14 mouse cellular contexts compared by ENCODE assay signal in the genomic region with DNA sequence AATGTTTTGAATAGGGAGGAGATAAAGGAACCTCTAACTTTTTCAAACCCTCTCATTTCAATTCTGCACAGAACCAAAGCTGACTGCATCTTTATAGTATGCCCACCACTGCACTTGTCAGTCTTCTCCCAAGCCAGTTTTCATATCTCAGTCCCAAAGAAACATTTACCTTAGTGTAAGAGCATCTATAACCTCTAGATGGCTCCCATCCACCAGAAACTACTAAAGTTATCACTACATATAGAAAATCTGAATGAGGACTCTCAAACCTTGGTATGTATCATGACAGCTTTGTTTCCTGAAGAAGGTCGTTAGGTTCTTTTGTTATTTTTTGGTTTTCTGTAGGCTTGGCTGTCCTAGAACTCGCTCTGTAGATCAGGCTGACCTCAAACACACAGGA. TPM values are rescaled to one million over a fixed set of nuclear protein-coding genes. Genes with fewer than 3 reads are reported as not detected.
A peak's percentile ranks its signal among the peaks of the same experiment; 100 is the strongest.
DNase-seq lines count a peak whose midpoint lies in the region; ATAC-seq and TF ChIP-seq lines count a peak whose summit lies in the region.
"Had no signal": no experiment of that assay in that cellular context is flagged by ENCODE, and none has a peak within 500 bp of the region (broad histone marks: within the 10 kb centered on the region; RNA-seq: fewer than 3 reads in every experiment).

No protein-coding gene starts in this region.

- no peak overlapping the region for H3K4me2 ChIP-seq in heart, postnatal 0 days (ENCODE audit: low read depth, low read length)
- H3K4me2 ChIP-seq in heart, embryonic 12.5 days, result no peak overlapping the region
- no peak overlapping the region for H3K4me2 ChIP-seq in CH12.LX (ENCODE audit: insufficient read depth, low read depth, poor library complexity, severe bottlenecking)
- H3K4me2 ChIP-seq: embryonic facial prominence, embryonic 15.5 days; liver, embryonic 15.5 days had no signal

- no peaks in the 10 kb centered on the region for H3K9me3 ChIP-seq in heart, postnatal 0 days (replicated peaks; ENCODE audit: control insufficient read depth, low read length)
- H3K9me3 ChIP-seq in heart, embryonic 12.5 days (replicated peaks), result no peaks in the 10 kb centered on the region
- no peaks in the 10 kb centered on the region for H3K9me3 ChIP-seq in CH12.LX (replicated peaks; ENCODE audit: low read length)
- H3K9me3 ChIP-seq: embryonic facial prominence, embryonic 15.5 days; liver, embryonic 15.5 days had no signal

- TF ChIP-seq POLR2A in CH12.LX (IDR thresholded peaks at IDR 0.05; ENCODE audit: low read depth, low read length), result no peak
- no peak for TF ChIP-seq POLR2A in kidney, adult 2 months (IDR thresholded peaks at IDR 0.05; ENCODE audit: low read depth, low read length)

- ATAC-seq in heart, postnatal 0 days (ENCODE audit: insufficient read depth, low read depth), result no peak
- no peak for ATAC-seq in heart, embryonic 12.5 days (ENCODE audit: insufficient number of reproducible peaks, low FRiP score)
- peak; percentile 80 for ATAC-seq in inflammation-experienced regulatory T-cells, adult 6 months

- in situ Hi-C loops in CH12.LX (cut with MboI; ENCODE audit: low pct_ligation_motif_present, low pct_unique_long_range_greater_than_20kb, low sequenced_read_pairs), result no loop called here

- dilution Hi-C loops in CH12.LX (cut with MboI; ENCODE audit: extremely low pct_ligation_motif_present, extremely low pct_unique_long_range_greater_than_20kb, low sequenced_read_pairs), result no loop called here

- H3K79me2 ChIP-seq in CH12.LX (replicated peaks; ENCODE audit: control insufficient read depth, extremely low read depth, insufficient read depth, poor library complexity, severe bottlenecking), result peaks cover 6% of the 10 kb centered on the region

- no peak overlapping the region for H3K27ac ChIP-seq in heart, postnatal 0 days (ENCODE audit: low read depth)
- no peak overlapping the region for H3K27ac ChIP-seq in heart, embryonic 12.5 days (ENCODE audit: poor library complexity, severe bottlenecking)
- H3K27ac ChIP-seq in CH12.LX (ENCODE audit: insufficient read depth, low read depth), result no peak overlapping the region
- no peak overlapping the region for H3K27ac ChIP-seq in kidney, adult 2 months (ENCODE audit: insufficient read depth, low read depth, low read length)
- H3K27ac ChIP-seq: embryonic facial prominence, embryonic 15.5 days; liver, embryonic 15.5 days had no signal

- H3K9ac ChIP-seq in heart, postnatal 0 days (replicated peaks; ENCODE audit: low read depth, low read length), result no peak overlapping the region
- no peak overlapping the region for H3K9ac ChIP-seq in heart, embryonic 12.5 days
- H3K9ac ChIP-seq in CH12.LX (ENCODE audit: insufficient read depth, low read depth), result no peak overlapping the region
- H3K9ac ChIP-seq: embryonic facial prominence, embryonic 15.5 days; liver, embryonic 15.5 days had no signal

- WGBS in heart, postnatal 0 days, result 60% methylated on average over 2 of the region's 2 CpGs
- WGBS in heart, embryonic 12.5 days, result 75% methylated on average over 2 of the region's 2 CpGs
- WGBS in kidney, adult 2 months, result 74% methylated on average over 2 of the region's 2 CpGs

- DNase-seq in heart, postnatal 0 days (ENCODE audit: low spot score), result no peak
- DNase-seq in 3T3-L1 (ENCODE audit: low read depth, low spot score) (peak; percentile 45), CH12.LX (ENCODE audit: extremely low read depth) (no peak)
- no peak for DNase-seq in kidney, postnatal 36 days
- DNase-seq in kidney, adult 2 months, result no peak
- DNase-seq in left cerebral cortex, postnatal 36 days (ENCODE audit: low spot score in 2 of 2), result no peak
- DNase-seq: adrenal gland, postnatal 10 days; cerebellum, adult 11 months; heart, postnatal 10 days; kidney, postnatal 10 days had no signal

- H3K4me3 ChIP-seq in heart, postnatal 0 days (ENCODE audit: low read depth, low read length), result no peak overlapping the region
- H3K4me3 ChIP-seq in heart, embryonic 12.5 days, result no peak overlapping the region
- no peak overlapping the region for H3K4me3 ChIP-seq in CH12.LX (replicated peaks in 1 of 3; ENCODE audit: low read depth in 2 of 3, low read length in 2 of 3, poor library complexity in 1 of 3)
- H3K4me3 ChIP-seq in kidney, adult 2 months (ENCODE audit: insufficient read depth, low read depth, low read length), result no peak overlapping the region
- H3K4me3 ChIP-seq: embryonic facial prominence, embryonic 15.5 days; liver, embryonic 15.5 days had no signal

- no peaks in the 10 kb centered on the region for H3K4me1 ChIP-seq in heart, postnatal 0 days (ENCODE audit: control insufficient read depth, insufficient read depth)
- H3K4me1 ChIP-seq in heart, embryonic 12.5 days (replicated peaks), result no peaks in the 10 kb centered on the region
- H3K4me1 ChIP-seq in CH12.LX (ENCODE audit: control insufficient read depth in 1 of 2, insufficient read depth in 2 of 2), result peaks cover 0 to 2% of the 10 kb centered on the region in 2 experiments; a peak in 1 of 4 replicates
- peaks cover 8% of the 10 kb centered on the region; the same call in 1 of the 2 replicates for H3K4me1 ChIP-seq in kidney, adult 2 months (ENCODE audit: control insufficient read depth, insufficient read depth, low read length)

- TF ChIP-seq RAD21 in CH12.LX (IDR thresholded peaks at IDR 0.05; ENCODE audit: low read depth, low read length), result peak; percentile 63

- intact Hi-C loops in left cerebral cortex, postnatal 36 days (cut with DNase I), result no loop called here

- peak; percentile 32 for TF ChIP-seq CTCF in heart, postnatal 0 days (IDR thresholded peaks at IDR 0.05; ENCODE audit: low read depth)
- peak; percentile 10 to 58; a peak in 3 of 4 replicates for TF ChIP-seq CTCF in CH12.LX (conservative IDR thresholded peaks at IDR 0.05 in 1 of 2, IDR thresholded peaks at IDR 0.05 in 1 of 2; ENCODE audit: low read depth in 2 of 2, low read length in 2 of 2)
- no peak for TF ChIP-seq CTCF in kidney, adult 2 months (conservative IDR thresholded peaks at IDR 0.05; ENCODE audit: insufficient read depth, insufficient read length, low read depth, low read length)

- TF ChIP-seq EP300 in heart, postnatal 0 days (IDR thresholded peaks at IDR 0.05; ENCODE audit: low read depth), result no peak
- no peak for TF ChIP-seq EP300 in CH12.LX (IDR thresholded peaks at IDR 0.05; ENCODE audit: low read length)

- H3K36me3 ChIP-seq in heart, postnatal 0 days (replicated peaks; ENCODE audit: control insufficient read depth, insufficient read depth, low read length), result peaks cover 8% of the 10 kb centered on the region
- H3K36me3 ChIP-seq in heart, embryonic 12.5 days, result peaks cover 11% of the 10 kb centered on the region
- peaks cover 2 to 32% of the 10 kb centered on the region in 2 experiments for H3K36me3 ChIP-seq in CH12.LX (replicated peaks in 1 of 2; ENCODE audit: control insufficient read depth in 1 of 2, insufficient read depth in 1 of 2, low read length in 1 of 2)
- H3K36me3 ChIP-seq in kidney, adult 2 months (ENCODE audit: control insufficient read depth, insufficient read depth, low read length), result peaks cover 3% of the 10 kb centered on the region

- no peaks in the 10 kb centered on the region for H3K27me3 ChIP-seq in heart, postnatal 0 days (ENCODE audit: control insufficient read depth, insufficient read depth, low read length)
- H3K27me3 ChIP-seq in heart, embryonic 12.5 days (replicated peaks), result no peaks in the 10 kb centered on the region
- H3K27me3 ChIP-seq in CH12.LX (replicated peaks), result no peaks in the 10 kb centered on the region
- no peaks in the 10 kb centered on the region for H3K27me3 ChIP-seq in kidney, adult 2 months (replicated peaks; ENCODE audit: control insufficient read depth, insufficient read depth, low read length)
- H3K27me3 ChIP-seq: embryonic facial prominence, embryonic 15.5 days; liver, embryonic 15.5 days had no signal

TF ChIP-seq in CH12.LX, 34 proteins besides CTCF, POLR2A, EP300 and RAD21:
- TF ChIP-seq CHD2 (IDR thresholded peaks at IDR 0.05; ENCODE audit: low read length), result no peak
- TF ChIP-seq MAZ (IDR thresholded peaks at IDR 0.05; ENCODE audit: low read depth, low read length), result no peak
- TF ChIP-seq SMC3 (IDR thresholded peaks at IDR 0.05; ENCODE audit: low read depth, low read length), result peak; percentile 30
- no peak for TF ChIP-seq GABPA (IDR thresholded peaks at IDR 0.05; ENCODE audit: insufficient replicate concordance, low read depth, low read length)
- no peak for TF ChIP-seq JUND (conservative IDR thresholded peaks at IDR 0.05; ENCODE audit: low read depth, low read length)
- TF ChIP-seq ELF1 (IDR thresholded peaks at IDR 0.05; ENCODE audit: low read depth, low read length), result no peak

RNA-seq across cellular contexts. Expression of gene Tmem30a, which starts 14.0 kb away (rescaled TPM):
- total RNA-seq in heart, postnatal 0 days (2014; rRNA removed; ENCODE audit: low replicate concordance), result 71.5 and 101 TPM in 2 replicates
- polyA plus RNA-seq in heart, postnatal 0 days (2015; fragmentation: Nextera tagmentation; extraction: Ambion mirVana), result 59.6 and 61.7 TPM in 2 replicates
- 109 and 111 TPM in 2 replicates for polyA plus RNA-seq in heart, embryonic 12.5 days (2016; fragmentation: Nextera tagmentation; extraction: Ambion mirVana)
- total RNA-seq in CH12.LX (2012; rRNA removed) (29.2 and 29.7 TPM in 2 replicates), CH12.LX (2014; rRNA removed) (83.6 and 95.2 TPM in 2 replicates)
- 39.6 and 42.1 TPM in 2 replicates for polyA plus RNA-seq in CH12.LX (2012; ENCODE audit: insufficient read length, low read depth)
- polyA plus RNA-seq in inflammation-experienced regulatory T-cells, adult 6 months (2017; shearing (Covaris generic)), result 10 to 100 TPM; 46.2 to 64.8 (median 46.9) TPM
- 39.7 and 53.7 TPM in 2 replicates for polyA plus RNA-seq in kidney, adult 2 months (2012; rRNA removed)
- total RNA-seq in left cerebral cortex, postnatal 36 days (2021), result 100 to 1,000 TPM; 253 to 258 TPM

RNA-seq across cellular contexts. Expression of gene Cox7a2, which starts 19.7 kb away (rescaled TPM):
- total RNA-seq in heart, postnatal 0 days (2014; rRNA removed; ENCODE audit: low replicate concordance), result 1,365 and 1,889 TPM in 2 replicates
- 2,951 and 3,142 TPM in 2 replicates for polyA plus RNA-seq in heart, postnatal 0 days (2015; fragmentation: Nextera tagmentation; extraction: Ambion mirVana)
- 1,256 and 1,264 TPM in 2 replicates for polyA plus RNA-seq in heart, embryonic 12.5 days (2016; fragmentation: Nextera tagmentation; extraction: Ambion mirVana)
- total RNA-seq in CH12.LX (2012; rRNA removed) (393 and 420 TPM in 2 replicates), CH12.LX (2014; rRNA removed) (597 and 606 TPM in 2 replicates)
- polyA plus RNA-seq in CH12.LX (2012; ENCODE audit: insufficient read length, low read depth), result 258 and 307 TPM in 2 replicates
- 100 to 1,000 TPM; 249 to 393 (median 268) TPM for polyA plus RNA-seq in inflammation-experienced regulatory T-cells, adult 6 months (2017; shearing (Covaris generic))
- 508 and 670 TPM in 2 replicates for polyA plus RNA-seq in kidney, adult 2 months (2012; rRNA removed)
- 100 to 1,000 TPM; 340 to 356 TPM for total RNA-seq in left cerebral cortex, postnatal 36 days (2021)
